In genomic region chr3:85634389-85635125, GRCm38 (mm10) we compare ENCODE assay signal across 15 mouse cellular contexts.
A peak's percentile ranks its signal among the peaks of the same experiment; 100 is the strongest.
DNase-seq lines count a peak whose midpoint lies in the region; ATAC-seq and TF ChIP-seq lines count a peak whose summit lies in the region.
"Had no signal": no experiment of that assay in that cellular context is flagged by ENCODE, and none has a peak within 500 bp of the region (broad histone marks: within the 10 kb centered on the region; RNA-seq: fewer than 3 reads in every experiment).

No protein-coding gene starts in this region.

- intact Hi-C loops in gastrocnemius, adult 2 months (cut with DNase I): loop anchor here (5.0 kb wide), 1 partner anchor 252 kb away; no protein-coding TSS in a partner anchor

- WGBS in forebrain, postnatal 0 days: 46% methylated on average over 8 of the region's 8 CpGs
- 79% methylated on average over 8 of the region's 8 CpGs for WGBS in embryonic facial prominence, embryonic 10.5 days

- TF ChIP-seq CTCF in gastrocnemius, adult 2 months (IDR thresholded peaks at IDR 0.05): no peak
- no peak for TF ChIP-seq CTCF in forebrain, postnatal 0 days (IDR thresholded peaks at IDR 0.05; ENCODE audit: low read depth)

- no peak for DNase-seq in gastrocnemius, adult 2 months
- no peak for DNase-seq in gastrocnemius, adult 8-10 months (ENCODE audit: low spot score in 2 of 2)
- DNase-seq in layer of hippocampus, adult 18-20 months (ENCODE audit: low spot score in 2 of 2): peak; percentile 28 to 46
- no peak for DNase-seq in layer of hippocampus, postnatal 14 days (ENCODE audit: low spot score in 2 of 2)
- DNase-seq in NIH3T3 (ENCODE audit: low read depth): peak; percentile 86
- peak; percentile 62 for DNase-seq in forebrain, postnatal 0 days
- DNase-seq in embryonic facial prominence, embryonic 10.5 days (ENCODE audit: low spot score): no peak
- no peak for DNase-seq in heart, adult 18-20 months
- DNase-seq: cerebellum, adult 11 months; liver; liver, postnatal 0 days had no signal

- H3K9me3 ChIP-seq in forebrain, postnatal 0 days (ENCODE audit: low read length): no peaks in the 10 kb centered on the region
- no peaks in the 10 kb centered on the region for H3K9me3 ChIP-seq in embryonic facial prominence, embryonic 10.5 days
- H3K9me3 ChIP-seq: heart, embryonic 15.5 days; hindbrain, embryonic 12.5 days; neural tube, embryonic 12.5 days; stomach, embryonic 15.5 days had no signal

- ATAC-seq in forebrain, postnatal 0 days: peak; percentile 61
- ATAC-seq: liver, postnatal 0 days had no signal

- peak overlapping the region; percentile 48 for H3K27ac ChIP-seq in gastrocnemius, adult 2 months
- H3K27ac ChIP-seq in forebrain, postnatal 0 days (ENCODE audit: low read depth, low read length): peak overlapping the region; percentile 36; the same call in 1 of the 2 replicates
- no peak overlapping the region for H3K27ac ChIP-seq in embryonic facial prominence, embryonic 10.5 days (replicated peaks)
- H3K27ac ChIP-seq: heart, embryonic 15.5 days; hindbrain, embryonic 12.5 days; neural tube, embryonic 12.5 days; stomach, embryonic 15.5 days had no signal

- H3K4me1 ChIP-seq in forebrain, postnatal 0 days (ENCODE audit: insufficient read depth): 0 out of 2 replicates have a peak, but pooled peaks cover 5% of the 10 kb centered on the region
- no peaks in the 10 kb centered on the region for H3K4me1 ChIP-seq in embryonic facial prominence, embryonic 10.5 days
- H3K4me1 ChIP-seq: hindbrain, embryonic 12.5 days; stomach, embryonic 15.5 days had no signal

- H3K4me2 ChIP-seq in forebrain, postnatal 0 days (ENCODE audit: low read depth): no peak overlapping the region
- H3K4me2 ChIP-seq: heart, embryonic 15.5 days; hindbrain, embryonic 12.5 days; neural tube, embryonic 12.5 days; stomach, embryonic 15.5 days had no signal

- no peak overlapping the region for H3K9ac ChIP-seq in forebrain, postnatal 0 days
- H3K9ac ChIP-seq: heart, embryonic 15.5 days; hindbrain, embryonic 12.5 days; liver, postnatal 0 days; neural tube, embryonic 12.5 days; stomach, embryonic 15.5 days had no signal

- H3K4me3 ChIP-seq in gastrocnemius, adult 2 months: no peak overlapping the region
- no peak overlapping the region for H3K4me3 ChIP-seq in forebrain, postnatal 0 days (ENCODE audit: low read depth, low read length)
- no peak overlapping the region for H3K4me3 ChIP-seq in embryonic facial prominence, embryonic 10.5 days
- H3K4me3 ChIP-seq: heart, embryonic 15.5 days; hindbrain, embryonic 12.5 days; neural tube, embryonic 12.5 days; stomach, embryonic 15.5 days had no signal

- no peaks in the 10 kb centered on the region; the same call in 1 of the 2 replicates for H3K36me3 ChIP-seq in forebrain, postnatal 0 days (ENCODE audit: insufficient read depth)
- peaks cover under 1% of the 10 kb centered on the region; the same call in 1 of the 2 replicates for H3K36me3 ChIP-seq in embryonic facial prominence, embryonic 10.5 days (replicated peaks)
- H3K36me3 ChIP-seq: heart, embryonic 15.5 days; neural tube, embryonic 12.5 days; stomach, embryonic 15.5 days had no signal

- no peaks in the 10 kb centered on the region for H3K27me3 ChIP-seq in forebrain, postnatal 0 days (ENCODE audit: insufficient read depth, low read length)
- H3K27me3 ChIP-seq in embryonic facial prominence, embryonic 10.5 days (replicated peaks; ENCODE audit: low read depth, poor library complexity, severe bottlenecking): no peaks in the 10 kb centered on the region
- H3K27me3 ChIP-seq: heart, embryonic 15.5 days; hindbrain, embryonic 12.5 days; neural tube, embryonic 12.5 days; stomach, embryonic 15.5 days had no signal

Comparison
In these comparisons a context has a peak if more than half of its experiments do, and no peak if none do; other contexts are left out.
1. DNase-seq: peak in layer of hippocampus, adult 18-20 months (2 of 2), NIH3T3 (single experiment) and forebrain, postnatal 0 days (single experiment); none in gastrocnemius, adult 2 months (single experiment), gastrocnemius, adult 8-10 months (0 of 2), layer of hippocampus, postnatal 14 days (0 of 2), embryonic facial prominence, embryonic 10.5 days (single experiment) and heart, adult 18-20 months (0 of 2).